Mouse (Mus musculus): ENCODE measurements at regions not wholly inside any gene's neighbourhood (a gene's known extent, or its start where the extent isn't known, plus 50 kb on each side); places are given as distances from the start of the nearest gene placed in this dataset.

- Histone ChIP-seq H3K27ac (no peak overlapping the region), H3K36me3 (replicated peaks; ENCODE audit: control insufficient read depth, insufficient read depth, low read depth) (no peaks in the 10 kb centered on the region), H3K4me2 (ENCODE audit: low read depth) (no peak overlapping the region), H3K4me3 (ENCODE audit: insufficient read depth in 1 of 2, low read depth in 2 of 2, low read length in 2 of 2) (no peak overlapping the region), H3K27me3 (ENCODE audit: control insufficient read depth, insufficient read depth, low read length) (no peaks in the 10 kb centered on the region), H3K4me1 (replicated peaks; ENCODE audit: control insufficient read depth in 2 of 2, insufficient read depth in 2 of 2, low read length in 1 of 2) (no peaks in the 10 kb centered on the region), H3K9ac (replicated peaks) (no peak overlapping the region), H3K9me3 (ENCODE audit: control insufficient read depth, low read length) (no peaks in the 10 kb centered on the region)
- ATAC-seq (ENCODE audit: insufficient read depth) (no peak), DNase-seq (ENCODE audit: low read depth in 3 of 3, low spot score in 3 of 3) (no peak)
- no peak for TF ChIP-seq CTCF (IDR thresholded peaks at IDR 0.05; ENCODE audit: low read depth)
- 83% methylated on average over 7 of the region's 7 CpGs for WGBS (ENCODE audit: insufficient replicate concordance)
Measured at GRCm38 (mm10) chr17:3256765-3257164, 69.6 kb upstream of the Tiam2 start.

- no peak overlapping the region for H3K9ac ChIP-seq (replicated peaks)
- no peak for DNase-seq (ENCODE audit: low read depth in 3 of 3, low spot score in 3 of 3)
Measured at GRCm38 (mm10) chr17:3258811-3259510, 67.4 kb upstream of the Tiam2 start.

GRCm38 (mm10) chr17:3260796-3261195 is 65.6 kb upstream of the Tiam2 start:
- Histone ChIP-seq H3K9ac (replicated peaks) (no peak overlapping the region), H3K36me3 (replicated peaks; ENCODE audit: control insufficient read depth, insufficient read depth, low read depth) (no peaks in the 10 kb centered on the region), H3K4me1 (replicated peaks; ENCODE audit: control insufficient read depth in 2 of 2, insufficient read depth in 2 of 2, low read length in 1 of 2) (no peaks in the 10 kb centered on the region), H3K27ac (no peak overlapping the region), H3K9me3 (ENCODE audit: control insufficient read depth, low read length) (no peaks in the 10 kb centered on the region), H3K27me3 (ENCODE audit: control insufficient read depth, insufficient read depth, low read length) (no peaks in the 10 kb centered on the region), H3K4me2 (ENCODE audit: low read depth) (no peak overlapping the region), H3K4me3 (ENCODE audit: insufficient read depth in 1 of 2, low read depth in 2 of 2, low read length in 2 of 2) (no peak overlapping the region)
- DNase-seq (ENCODE audit: low read depth in 3 of 3, low spot score in 3 of 3) (no peak), ATAC-seq (ENCODE audit: insufficient read depth) (no peak)
- TF ChIP-seq EP300 (IDR thresholded peaks at IDR 0.05; ENCODE audit: low read depth) = no peak
- 74% methylated on average over 11 of the region's 11 CpGs for WGBS (ENCODE audit: insufficient replicate concordance)

More at GRCm38 (mm10) chr17:3258811-3259510, 67.4 kb upstream of the Tiam2 start:
- Histone ChIP-seq H3K36me3 (replicated peaks; ENCODE audit: control insufficient read depth, insufficient read depth, low read depth) (no peaks in the 10 kb centered on the region), H3K27ac (no peak overlapping the region), H3K4me1 (replicated peaks; ENCODE audit: control insufficient read depth in 2 of 2, insufficient read depth in 2 of 2, low read length in 1 of 2) (no peaks in the 10 kb centered on the region), H3K27me3 (ENCODE audit: control insufficient read depth, insufficient read depth, low read length) (no peaks in the 10 kb centered on the region), H3K4me2 (ENCODE audit: low read depth) (no peak overlapping the region), H3K4me3 (ENCODE audit: insufficient read depth in 1 of 2, low read depth in 2 of 2, low read length in 2 of 2) (no peak overlapping the region), H3K9me3 (ENCODE audit: control insufficient read depth, low read length) (no peaks in the 10 kb centered on the region)
- TF ChIP-seq CTCF (IDR thresholded peaks at IDR 0.05; ENCODE audit: low read depth) = no peak
- TF ChIP-seq EP300 (IDR thresholded peaks at IDR 0.05; ENCODE audit: low read depth) = no peak
- ATAC-seq (ENCODE audit: insufficient read depth) = no peak
- 79% methylated on average over 9 of the region's 9 CpGs for WGBS (ENCODE audit: insufficient replicate concordance)

GRCm38 (mm10) chr17:3273108-3274091 is 53.0 kb upstream of the Tiam2 start:
- Histone ChIP-seq H3K9me3 (ENCODE audit: control insufficient read depth, low read length) (no peaks in the 10 kb centered on the region), H3K27me3 (ENCODE audit: control insufficient read depth, insufficient read depth, low read length) (no peaks in the 10 kb centered on the region), H3K4me1 (replicated peaks; ENCODE audit: control insufficient read depth in 2 of 2, insufficient read depth in 2 of 2, low read length in 1 of 2) (peaks cover 0 to 6% of the 10 kb centered on the region in 2 experiments; a peak in 3 of 4 replicates), H3K4me2 (ENCODE audit: low read depth) (peak overlapping the region; percentile 13; the same call in 1 of the 2 replicates), H3K4me3 (ENCODE audit: insufficient read depth in 1 of 2, low read depth in 2 of 2, low read length in 2 of 2) (no peak overlapping the region), H3K36me3 (replicated peaks; ENCODE audit: control insufficient read depth, insufficient read depth, low read depth) (no peaks in the 10 kb centered on the region), H3K27ac (no peak overlapping the region), H3K9ac (replicated peaks) (no peak overlapping the region)
- ATAC-seq (ENCODE audit: insufficient read depth) (peak; percentile 79), DNase-seq (ENCODE audit: low read depth in 3 of 3, low spot score in 3 of 3) (peak; percentile 46 to 55 (median 49))
- no peak for TF ChIP-seq EP300 (IDR thresholded peaks at IDR 0.05; ENCODE audit: low read depth)
- TF ChIP-seq CTCF (IDR thresholded peaks at IDR 0.05; ENCODE audit: low read depth) = peak; percentile 75
- WGBS (ENCODE audit: insufficient replicate concordance) = 14% methylated on average over 22 of the region's 22 CpGs

All from liver, embryonic 14.5 days (tissue).